Mouse (Mus musculus): ENCODE measurements at regions not wholly inside any gene's neighbourhood (a gene's known extent, or its start where the extent isn't known, plus 50 kb on each side); places are given as distances from the start of the nearest gene placed in this dataset.

GRCm38 (mm10) chr5:90042781-90043180, 159.6 kb upstream of the Adamts3 start:
- Histone ChIP-seq H3K9me3 (replicated peaks; ENCODE audit: low read length) (no peaks in the 10 kb centered on the region), H3K4me2 (ENCODE audit: insufficient read depth, low read depth, poor library complexity, severe bottlenecking) (no peak overlapping the region), H3K9ac (ENCODE audit: insufficient read depth, low read depth) (no peak overlapping the region), H3K79me2 (replicated peaks; ENCODE audit: control insufficient read depth, extremely low read depth, insufficient read depth, poor library complexity, severe bottlenecking) (no peaks in the 10 kb centered on the region), H3K4me3 (replicated peaks in 1 of 3; ENCODE audit: low read depth in 2 of 3, low read length in 2 of 3, poor library complexity in 1 of 3) (no peak overlapping the region), H3K27ac (ENCODE audit: insufficient read depth, low read depth) (no peak overlapping the region), H3K36me3 (replicated peaks in 1 of 2; ENCODE audit: control insufficient read depth in 1 of 2, insufficient read depth in 1 of 2, low read length in 1 of 2) (no peaks in the 10 kb centered on the region), H3K27me3 (replicated peaks) (no peaks in the 10 kb centered on the region), H3K4me1 (ENCODE audit: control insufficient read depth in 1 of 2, insufficient read depth in 2 of 2) (no peaks in the 10 kb centered on the region)
- dilution Hi-C loops (cut with MboI; ENCODE audit: extremely low pct_ligation_motif_present, extremely low pct_unique_long_range_greater_than_20kb, low sequenced_read_pairs), result no loop called here
- TF ChIP-seq TBP (conservative IDR thresholded peaks at IDR 0.05; ENCODE audit: low read depth, low read length) (no peak), NRF1 (IDR thresholded peaks at IDR 0.05; ENCODE audit: low read depth, low read length) (no peak), EP300 (IDR thresholded peaks at IDR 0.05; ENCODE audit: low read length) (no peak), SMC3 (IDR thresholded peaks at IDR 0.05; ENCODE audit: low read depth, low read length) (no peak), GABPA (IDR thresholded peaks at IDR 0.05; ENCODE audit: insufficient replicate concordance, low read depth, low read length) (no peak), PAX5 (IDR thresholded peaks at IDR 0.05; ENCODE audit: low read length) (no peak), USF2 (conservative IDR thresholded peaks at IDR 0.05; ENCODE audit: low read depth, low read length) (no peak), MAZ (IDR thresholded peaks at IDR 0.05; ENCODE audit: low read depth, low read length) (no peak), ZMIZ1 (IDR thresholded peaks at IDR 0.05; ENCODE audit: low read depth, low read length) (no peak), BHLHE40 (IDR thresholded peaks at IDR 0.05; ENCODE audit: low read depth, low read length) (no peak), JUND (conservative IDR thresholded peaks at IDR 0.05; ENCODE audit: low read depth, low read length) (no peak), TCF12 (IDR thresholded peaks at IDR 0.05; ENCODE audit: low read depth, low read length) (no peak), CHD1 (IDR thresholded peaks at IDR 0.05; ENCODE audit: low read depth, low read length) (no peak), ETS1 (conservative IDR thresholded peaks at IDR 0.05; ENCODE audit: low read depth, low read length) (no peak), UBTF (IDR thresholded peaks at IDR 0.05; ENCODE audit: low read depth, low read length) (no peak)
- in situ Hi-C loops (cut with MboI; ENCODE audit: low pct_ligation_motif_present, low pct_unique_long_range_greater_than_20kb, low sequenced_read_pairs), result no loop called here
- no peak for DNase-seq (ENCODE audit: extremely low read depth)

- no peak for TF ChIP-seq ZMIZ1 (IDR thresholded peaks at IDR 0.05; ENCODE audit: low read depth, low read length)
- TF ChIP-seq MEF2A (IDR thresholded peaks at IDR 0.05; ENCODE audit: borderline replicate concordance, low read depth, low read length), result no peak
- no peak for TF ChIP-seq SMC3 (IDR thresholded peaks at IDR 0.05; ENCODE audit: low read depth, low read length)
- no peak for TF ChIP-seq MAX (IDR thresholded peaks at IDR 0.05; ENCODE audit: low read length)
- no peak for TF ChIP-seq ELF1 (IDR thresholded peaks at IDR 0.05; ENCODE audit: low read depth, low read length)
- TF ChIP-seq MYC (IDR thresholded peaks at IDR 0.05; ENCODE audit: low read depth, low read length), result no peak
- H3K4me1 ChIP-seq (ENCODE audit: control insufficient read depth in 1 of 2, insufficient read depth in 2 of 2), result no peaks in the 10 kb centered on the region
- H3K9ac ChIP-seq (ENCODE audit: insufficient read depth, low read depth), result no peak overlapping the region
- no peaks in the 10 kb centered on the region for H3K36me3 ChIP-seq (replicated peaks in 1 of 2; ENCODE audit: control insufficient read depth in 1 of 2, insufficient read depth in 1 of 2, low read length in 1 of 2)
- no peak overlapping the region for H3K4me2 ChIP-seq (ENCODE audit: insufficient read depth, low read depth, poor library complexity, severe bottlenecking)
- H3K9me3 ChIP-seq (replicated peaks; ENCODE audit: low read length), result no peaks in the 10 kb centered on the region
- dilution Hi-C loops (cut with MboI; ENCODE audit: extremely low pct_ligation_motif_present, extremely low pct_unique_long_range_greater_than_20kb, low sequenced_read_pairs) (no loop called here), in situ Hi-C loops (cut with MboI; ENCODE audit: low pct_ligation_motif_present, low pct_unique_long_range_greater_than_20kb, low sequenced_read_pairs) (no loop called here)
- H3K27ac ChIP-seq (ENCODE audit: insufficient read depth, low read depth), result no peak overlapping the region
- H3K4me3 ChIP-seq (replicated peaks in 1 of 3; ENCODE audit: low read depth in 2 of 3, low read length in 2 of 3, poor library complexity in 1 of 3), result no peak overlapping the region
- DNase-seq (ENCODE audit: extremely low read depth), result no peak
- H3K27me3 ChIP-seq (replicated peaks), result no peaks in the 10 kb centered on the region
- H3K79me2 ChIP-seq (replicated peaks; ENCODE audit: control insufficient read depth, extremely low read depth, insufficient read depth, poor library complexity, severe bottlenecking), result no peaks in the 10 kb centered on the region
Observed at GRCm38 (mm10) chr5:90033103-90033502, 150.0 kb upstream of the Adamts3 start.

All from CH12.LX (cell line).